In the genomic region with DNA sequence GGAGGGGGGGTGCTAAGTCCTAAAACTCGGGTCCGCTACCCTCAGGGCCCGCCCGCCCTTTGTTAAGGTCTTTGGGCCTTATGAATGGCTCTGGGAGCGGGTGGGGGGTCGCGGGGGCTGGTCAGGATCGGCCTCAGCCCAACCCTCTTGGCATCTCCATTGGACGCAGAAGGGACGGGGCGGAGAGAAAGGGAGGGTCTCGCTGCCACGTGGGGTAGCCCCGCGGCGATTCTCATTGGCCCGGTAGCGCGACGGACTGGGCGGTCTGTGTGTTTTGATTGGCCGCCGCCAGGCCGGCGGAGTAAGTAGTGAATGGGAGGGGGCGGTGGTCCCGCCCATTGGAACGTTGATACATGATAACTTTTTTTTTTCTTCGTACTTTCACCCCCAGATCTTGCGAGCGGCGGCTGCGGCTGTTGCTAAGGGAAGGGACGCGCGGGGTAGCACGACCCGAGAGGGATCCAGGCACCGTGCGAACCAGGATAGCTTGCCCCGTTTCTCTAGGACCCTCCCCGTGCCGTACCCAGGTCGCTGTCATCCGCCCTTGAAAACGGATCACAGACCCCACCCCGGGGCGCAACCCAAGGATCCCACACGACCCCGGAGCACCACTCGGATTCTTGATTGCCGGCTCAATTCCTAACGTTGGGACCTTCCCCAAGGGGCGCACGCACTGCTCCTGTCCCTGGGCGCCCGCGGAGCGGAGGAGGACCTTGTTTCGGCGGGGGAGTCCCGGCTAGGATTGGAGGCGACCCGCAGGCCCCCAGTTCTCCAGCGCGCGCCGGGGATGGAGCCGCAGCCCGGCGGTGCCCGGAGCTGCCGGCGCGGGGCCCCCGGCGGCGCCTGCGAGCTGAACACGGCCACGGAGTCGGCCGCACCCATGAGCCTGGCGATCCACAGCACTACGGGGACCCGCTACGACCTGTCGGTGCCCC, we compare ENCODE assay signal across 8 mouse cellular contexts. TPM values are rescaled to one million over a fixed set of nuclear protein-coding genes. Genes with fewer than 3 reads are reported as not detected.
DNase-seq lines count a peak whose midpoint lies in the region; ATAC-seq lines count a peak whose summit lies in the region.

No protein-coding gene starts in this region.

- peak; percentile 99 for DNase-seq in adrenal gland, adult (ENCODE audit: inconsistent age in 2 of 2, low spot score in 1 of 2)
- peak; percentile 99 for DNase-seq in embryo, embryonic 10 days (ENCODE audit: low spot score)
- peak; percentile 94 for DNase-seq in gastrocnemius, postnatal 10 days
- DNase-seq in left cerebral cortex, postnatal 10 days (ENCODE audit: extremely low spot score in 1 of 2, low spot score in 2 of 2): peak; percentile 98 to 99
- DNase-seq in right cerebral cortex, postnatal 10 days (ENCODE audit: low spot score in 2 of 2): peak; percentile 99 to 100
- DNase-seq in urinary bladder, postnatal 14 days (ENCODE audit: low spot score): peak; percentile 97

- peak; percentile 80 for ATAC-seq in inflammation-experienced regulatory T-cells, adult 6 months
- ATAC-seq in megakaryocyte progenitor cell, adult 5-6 weeks (replicated peaks; ENCODE audit: poor library complexity): peak; percentile 58

- intact Hi-C loops in left cerebral cortex, postnatal 10 days (cut with DNase I): loop anchor here (2.0 kb wide), 1 partner anchor 15 kb away; the partner anchor contains the start of gene Cirbp

RNA-seq across cellular contexts. Expression of gene Midn, which starts 1.5 kb away (rescaled TPM):
- total RNA-seq in gastrocnemius, postnatal 10 days (2021): 10 to 100 TPM; 34.3 to 62.7 TPM
- 1 to 10 TPM; 7.3 to 9.3 (median 7.5) TPM for polyA plus RNA-seq in inflammation-experienced regulatory T-cells, adult 6 months (2017; shearing (Covaris generic))
- total RNA-seq in left cerebral cortex, postnatal 10 days (2021): 100 to 1,000 TPM in 1 of 2 experiments, 10 to 100 TPM in 1; 92.6 to 103 TPM
- total RNA-seq in megakaryocyte progenitor cell, adult 5-6 weeks (2015): 21.4 and 22.2 TPM in 2 replicates
- 12.7 and 17.9 TPM in 2 replicates for total RNA-seq in megakaryocyte progenitor cell, adult 5-6 weeks (2017)

RNA-seq across cellular contexts. Expression of gene Cbarp, which starts 8.9 kb away (rescaled TPM):
- total RNA-seq in gastrocnemius, postnatal 10 days (2021): 1 to 10 TPM; 2.3 to 3.2 TPM
- 1 to 10 TPM in 2 of 3 experiments, under 1 TPM in 1; 0.60 to 2.3 (median 1.3) TPM for polyA plus RNA-seq in inflammation-experienced regulatory T-cells, adult 6 months (2017; shearing (Covaris generic))
- 100 to 1,000 TPM; 394 to 415 TPM for total RNA-seq in left cerebral cortex, postnatal 10 days (2021)
- 3.8 and 4.8 TPM in 2 replicates for total RNA-seq in megakaryocyte progenitor cell, adult 5-6 weeks (2015)
- 2.0 and 2.2 TPM in 2 replicates for total RNA-seq in megakaryocyte progenitor cell, adult 5-6 weeks (2017)

RNA-seq across cellular contexts. Expression of gene Atp5d, which starts 11.1 kb away (rescaled TPM):
- 100 to 1,000 TPM; 576 to 659 TPM for total RNA-seq in gastrocnemius, postnatal 10 days (2021)
- 100 to 1,000 TPM; 297 to 357 (median 299) TPM for polyA plus RNA-seq in inflammation-experienced regulatory T-cells, adult 6 months (2017; shearing (Covaris generic))
- 100 to 1,000 TPM; 342 to 379 TPM for total RNA-seq in left cerebral cortex, postnatal 10 days (2021)
- total RNA-seq in megakaryocyte progenitor cell, adult 5-6 weeks (2015): 187 and 199 TPM in 2 replicates
- 37.6 and 39.3 TPM in 2 replicates for total RNA-seq in megakaryocyte progenitor cell, adult 5-6 weeks (2017)

RNA-seq across cellular contexts. Expression of gene Cirbp, which starts 16.2 kb away (rescaled TPM):
- total RNA-seq in gastrocnemius, postnatal 10 days (2021): 10 to 100 TPM; 84.3 to 88.4 TPM
- 100 to 1,000 TPM in 2 of 3 experiments, 10 to 100 TPM in 1; 84.2 to 255 (median 213) TPM for polyA plus RNA-seq in inflammation-experienced regulatory T-cells, adult 6 months (2017; shearing (Covaris generic))
- total RNA-seq in left cerebral cortex, postnatal 10 days (2021): 100 to 1,000 TPM; 138 to 151 TPM
- 16.1 and 18.4 TPM in 2 replicates for total RNA-seq in megakaryocyte progenitor cell, adult 5-6 weeks (2015)
- total RNA-seq in megakaryocyte progenitor cell, adult 5-6 weeks (2017): 35.4 and 60.4 TPM in 2 replicates

RNA-seq across cellular contexts. Expression of gene 1600002K03Rik, which starts 23.2 kb away (rescaled TPM):
- total RNA-seq in gastrocnemius, postnatal 10 days (2021): 1 to 10 TPM; 3.9 to 5.5 TPM
- polyA plus RNA-seq in inflammation-experienced regulatory T-cells, adult 6 months (2017; shearing (Covaris generic)): 10 to 100 TPM; 17.9 to 28.4 (median 20.5) TPM
- 1 to 10 TPM; 4.5 TPM for total RNA-seq in left cerebral cortex, postnatal 10 days (2021)
- 17.2 and 18.2 TPM in 2 replicates for total RNA-seq in megakaryocyte progenitor cell, adult 5-6 weeks (2015)
- 13.4 and 13.5 TPM in 2 replicates for total RNA-seq in megakaryocyte progenitor cell, adult 5-6 weeks (2017)

Comparison
In these comparisons a context has a peak if more than half of its experiments do, and no peak if none do; other contexts are left out.
1. Peak in every context shown above with its lines: DNase-seq and ATAC-seq.
2. RNA of gene Cbarp, which starts 8.9 kb away (total RNA-seq): 394 to 415 TPM in left cerebral cortex, postnatal 10 days; 2.0 to 4.8 TPM in megakaryocyte progenitor cell, adult 5-6 weeks and 2.3 to 3.2 TPM in gastrocnemius, postnatal 10 days; every median in the first group is over 10 times any median in the second.